Mouse (Mus musculus) neural tube, embryonic 11.5 days (tissue): Measurements from ENCODE around the gene Cyth1. TPM values are rescaled to one million over a fixed set of nuclear protein-coding genes. Genes with fewer than 3 reads are reported as not detected.

Experiments
- ATAC-seq: fragments of 200-750 bp; cut with Nextera tagmentation; 2 replicates; pipeline ENCODE4 v1.8.0; 2017; ENCODE audit warnings: moderate number of reproducible peaks, mild to moderate bottlenecking, moderate TSS enrichment, moderate library complexity; ENCODE audit not compliant: insufficient read depth, low FRiP score, low TSS enrichment
- DNase-seq: peaks from one replicate; pipeline ENCODE4 v3.0.0-alpha.2; 2015; ENCODE audit warnings: low spot score
- H3K27ac ChIP-seq: fragments of 300-500 bp; sonication (generic); 2 replicates; pipeline ENCODE4 v1.5.1; 2014; ENCODE audit warnings: low read depth, mild to moderate bottlenecking, low read length
- H3K27me3 ChIP-seq: fragments of 300-500 bp; sonication (generic); 2 replicates; pipeline ENCODE4 v1.6.1; 2014; ENCODE audit warnings: mild to moderate bottlenecking, low read length, mixed read lengths; ENCODE audit not compliant: control insufficient read depth, insufficient read depth
- H3K36me3 ChIP-seq: fragments of 300-500 bp; sonication (generic); 2 replicates; pipeline ENCODE4 v1.6.1; 2014; ENCODE audit warnings: mild to moderate bottlenecking, low read length, moderate library complexity, mixed read lengths; ENCODE audit not compliant: control insufficient read depth, insufficient read depth
- H3K4me1 ChIP-seq: fragments of 300-500 bp; sonication (generic); 2 replicates; pipeline ENCODE4 v1.6.1; 2014; ENCODE audit warnings: low read length, mixed read lengths; ENCODE audit not compliant: control insufficient read depth, insufficient read depth
- H3K4me2 ChIP-seq: fragments of 300-500 bp; sonication (generic); 2 replicates; pipeline ENCODE4 v1.6.1; 2014; ENCODE audit warnings: low read depth, mild to moderate bottlenecking, moderate library complexity
- H3K4me3 ChIP-seq: fragments of 300-500 bp; sonication (generic); 2 replicates; pipeline ENCODE4 v1.5.1; 2014; ENCODE audit warnings: low read depth, low read length
- H3K9ac ChIP-seq: fragments of 300-500 bp; sonication (generic); 2 replicates; pipeline ENCODE4 v1.6.1; 2014; ENCODE audit warnings: mild to moderate bottlenecking, low read length
- H3K9me3 ChIP-seq: fragments of 300-500 bp; sonication (generic); 2 replicates; pipeline ENCODE4 v1.6.1; 2016; ENCODE audit warnings: low read length; ENCODE audit not compliant: control insufficient read depth
- WGBS: fragments of 180-500 bp; shearing (Covaris S2); extraction: QIAGEN DNeasy Blood & Tissue Kit; methylation state at CpG from one replicate; pipeline ENCODE4 v1.1.7; 2014; 5-methylcytosine and 5-hydroxymethylcytosine counted together
- polyA plus RNA-seq: library from polyadenylated mRNA; unstranded; fragments of >200 nt; fragmentation: Nextera tagmentation; extraction: Ambion mirVana; gene quantifications from 2 replicates; pipeline ENCODE4 v1.2.1, GENCODE M21; 2014

The Cyth1 gene
- polyA plus RNA-seq, 1 experiment from 2014 or later: 15.8 TPM

DNA sequence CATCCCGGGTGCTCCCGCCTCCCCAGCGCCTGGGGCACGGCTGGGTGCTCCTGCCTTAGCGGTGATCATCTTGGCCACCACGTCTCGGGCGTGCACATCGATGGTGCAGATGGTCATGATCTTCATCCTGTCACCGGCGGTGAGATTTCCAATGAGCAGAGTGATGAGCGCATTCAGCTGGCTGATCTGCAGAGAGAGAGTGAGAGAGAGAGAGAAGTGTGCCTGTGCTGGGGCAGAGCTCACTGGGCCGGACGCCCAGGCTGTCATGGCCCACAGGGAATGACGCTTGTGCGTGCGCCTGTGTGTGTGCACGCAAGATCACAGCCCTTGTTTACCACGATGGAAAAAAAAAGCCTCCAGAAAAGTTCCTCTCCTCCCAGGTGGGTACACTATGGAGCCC lies 159.5 kb downstream of the Cyth1 start:
- no peak for ATAC-seq

DNA sequence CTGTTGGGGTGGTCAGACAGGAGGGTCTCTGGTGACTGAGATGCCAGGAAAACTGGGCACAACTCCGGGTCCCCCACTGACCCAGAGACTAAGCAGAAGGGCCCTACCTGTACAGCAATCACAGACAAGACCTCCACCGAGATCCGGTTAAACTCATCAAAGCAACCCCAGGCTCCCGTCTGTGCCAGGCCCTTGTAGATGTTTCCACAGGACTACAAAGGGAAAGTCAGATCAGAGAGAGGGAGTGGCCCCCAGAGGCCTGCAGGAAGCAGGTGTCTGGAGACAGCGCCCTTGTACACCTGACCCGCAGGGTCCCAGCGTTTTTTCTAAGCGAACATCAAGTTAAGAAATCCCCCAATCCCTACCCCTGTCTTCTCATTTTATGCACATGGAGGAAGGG lies 162.4 kb downstream of the Cyth1 start:
- Histone ChIP-seq H3K4me2 (no peak overlapping the region), H3K4me3 (no peak overlapping the region), H3K4me1 (0 out of 2 replicates have a peak, but pooled peaks cover 6% of the 10 kb centered on the region), H3K27ac (no peak overlapping the region), H3K9me3 (no peaks in the 10 kb centered on the region), H3K36me3 (no peaks in the 10 kb centered on the region), H3K27me3 (no peaks in the 10 kb centered on the region), H3K9ac (no peak overlapping the region)
- DNase-seq (no peak), ATAC-seq (no peak)
- WGBS: 77% methylated on average over 8 of the region's 8 CpGs

More for the DNA sequence above, 159.5 kb downstream of the Cyth1 start:
- no peaks in the 10 kb centered on the region for H3K36me3 ChIP-seq
- H3K4me1 ChIP-seq: no peaks in the 10 kb centered on the region
- H3K27me3 ChIP-seq: no peaks in the 10 kb centered on the region
- H3K9ac ChIP-seq: no peak overlapping the region
- DNase-seq: no peak
- H3K4me2 ChIP-seq: no peak overlapping the region
- 89% methylated on average over 19 of the region's 19 CpGs for WGBS
- H3K9me3 ChIP-seq: no peaks in the 10 kb centered on the region
- H3K4me3 ChIP-seq: no peak overlapping the region
- no peak overlapping the region for H3K27ac ChIP-seq

- WGBS: 83% methylated on average over 4 of the region's 4 CpGs
- H3K4me1 ChIP-seq: 0 out of 2 replicates have a peak, but pooled peaks cover 6% of the 10 kb centered on the region
- H3K9ac ChIP-seq: no peak overlapping the region
- DNase-seq (no peak), ATAC-seq (no peak)
- H3K36me3 ChIP-seq: no peaks in the 10 kb centered on the region
- H3K27ac ChIP-seq: no peak overlapping the region
- no peak overlapping the region for H3K4me2 ChIP-seq
- no peaks in the 10 kb centered on the region for H3K9me3 ChIP-seq
- H3K27me3 ChIP-seq: no peaks in the 10 kb centered on the region
- no peak overlapping the region for H3K4me3 ChIP-seq
Measured at GRCm38 (mm10) chr11:118085176-118085575, 163.2 kb downstream of the Cyth1 start.

DNA sequence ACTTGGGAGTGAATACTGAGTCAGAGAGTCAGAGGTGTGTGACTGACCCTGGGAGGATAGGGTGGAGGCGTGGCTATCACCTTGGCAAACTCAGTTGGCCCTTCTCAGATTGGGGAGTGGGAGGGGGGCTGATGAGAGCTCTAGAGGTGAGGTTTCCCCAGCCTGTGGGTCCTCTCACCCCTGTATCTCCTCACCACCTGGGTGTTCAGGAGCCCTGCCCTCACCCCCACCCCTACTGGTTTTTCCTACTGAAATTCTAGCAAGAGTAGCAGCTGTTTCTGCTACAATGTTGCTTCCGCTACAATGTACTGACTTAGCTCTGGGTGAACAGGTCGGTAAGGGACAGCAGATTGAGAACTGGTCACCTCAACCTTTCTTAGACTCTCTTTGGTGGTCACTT lies 164.1 kb downstream of the Cyth1 start:
- Histone ChIP-seq H3K4me3 (no peak overlapping the region), H3K9me3 (no peaks in the 10 kb centered on the region), H3K36me3 (no peaks in the 10 kb centered on the region), H3K27ac (no peak overlapping the region), H3K27me3 (no peaks in the 10 kb centered on the region), H3K4me2 (no peak overlapping the region), H3K4me1 (0 out of 2 replicates have a peak, but pooled peaks cover 6% of the 10 kb centered on the region), H3K9ac (no peak overlapping the region)
- 80% methylated on average over 3 of the region's 3 CpGs for WGBS
- ATAC-seq (no peak), DNase-seq (no peak)

DNA sequence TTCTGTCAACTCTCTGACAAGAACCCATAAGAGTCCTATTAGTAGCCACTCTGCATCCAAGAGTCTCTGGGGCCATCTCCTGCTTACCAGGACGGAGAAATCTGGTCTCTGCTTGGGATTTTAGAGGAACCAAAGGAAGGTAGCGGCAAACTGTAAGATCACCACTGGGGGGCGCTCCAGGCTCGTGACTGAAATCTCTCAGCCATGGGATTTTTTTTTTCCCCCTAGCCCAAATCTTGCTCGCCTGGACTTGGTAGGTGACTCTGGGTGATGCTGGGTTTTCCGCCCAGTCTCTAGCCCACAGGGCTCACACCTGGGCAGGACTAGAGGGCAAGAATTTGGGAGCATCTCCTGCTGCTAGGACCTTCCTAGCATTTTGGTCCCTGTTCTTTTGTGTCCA lies 164.6 kb downstream of the Cyth1 start:
- no peak overlapping the region for H3K9ac ChIP-seq
- DNase-seq: peak; percentile 82
- no peaks in the 10 kb centered on the region for H3K9me3 ChIP-seq
- no peaks in the 10 kb centered on the region for H3K36me3 ChIP-seq
- H3K4me1 ChIP-seq: 0 out of 2 replicates have a peak, but pooled peaks cover 6% of the 10 kb centered on the region
- no peak overlapping the region for H3K4me3 ChIP-seq
- ATAC-seq: no peak
- no peak overlapping the region for H3K4me2 ChIP-seq
- no peak overlapping the region for H3K27ac ChIP-seq
- 10% methylated on average over 6 of the region's 6 CpGs for WGBS
- H3K27me3 ChIP-seq: no peaks in the 10 kb centered on the region

GRCm38 (mm10) chr11:118082294-118082693 lies 166.1 kb downstream of the Cyth1 start:
- WGBS: 84% methylated on average over 14 of the region's 14 CpGs
- Histone ChIP-seq H3K4me2 (no peak overlapping the region), H3K9me3 (no peaks in the 10 kb centered on the region), H3K4me3 (no peak overlapping the region), H3K36me3 (no peaks in the 10 kb centered on the region), H3K4me1 (0 out of 2 replicates have a peak, but pooled peaks cover 6% of the 10 kb centered on the region), H3K27me3 (no peaks in the 10 kb centered on the region), H3K27ac (no peak overlapping the region), H3K9ac (no peak overlapping the region)
- DNase-seq (no peak), ATAC-seq (no peak)

Other genes starting within 250 kb of the Cyth1 start
- 0.13 and 0.23 TPM in 2 replicates for gene Dnah17, start 118.0 kb downstream of the Cyth1 start, polyA plus RNA-seq
- gene Usp36, start 41.7 kb upstream of the Cyth1 start, polyA plus RNA-seq: 11.5 and 14.5 TPM in 2 replicates
- 0.28 and 0.39 TPM in 2 replicates for gene Cep295nl, start 93.9 kb upstream of the Cyth1 start, polyA plus RNA-seq
- gene Timp2, start 107.1 kb upstream of the Cyth1 start, polyA plus RNA-seq: 46.4 and 51.5 TPM in 2 replicates
- gene Lgals3bp, start 153.5 kb upstream of the Cyth1 start, polyA plus RNA-seq: 1.7 and 1.9 TPM in 2 replicates
- 27.7 and 29.4 TPM in 2 replicates for gene Cant1, start 170.5 kb upstream of the Cyth1 start, polyA plus RNA-seq
- gene C1qtnf1, start 179.6 kb upstream of the Cyth1 start, polyA plus RNA-seq: 2.5 TPM in 2 replicates
- gene Engase, start 228.2 kb upstream of the Cyth1 start, polyA plus RNA-seq: 6.9 and 7.0 TPM in 2 replicates